Mouse (Mus musculus) olfactory bulb, adult 2 months (tissue): Measurements from ENCODE around the gene Tmem8b.

Experiments
- CTCF ChIP-seq: fragments of 200-500 bp; IDR thresholded peaks from 2 replicates; pipeline ENCODE4 v1.5.1; 2012; ENCODE audit warnings: low read depth, mild to moderate bottlenecking, low read length, moderate library complexity; ENCODE audit not compliant: insufficient read depth
- POLR2A ChIP-seq: fragments of 200-500 bp; IDR thresholded peaks from 2 replicates; pipeline ENCODE4 v1.6.1; 2012; ENCODE audit warnings: mild to moderate bottlenecking, low read depth, low read length, moderate library complexity; ENCODE audit not compliant: insufficient read depth

DNA sequence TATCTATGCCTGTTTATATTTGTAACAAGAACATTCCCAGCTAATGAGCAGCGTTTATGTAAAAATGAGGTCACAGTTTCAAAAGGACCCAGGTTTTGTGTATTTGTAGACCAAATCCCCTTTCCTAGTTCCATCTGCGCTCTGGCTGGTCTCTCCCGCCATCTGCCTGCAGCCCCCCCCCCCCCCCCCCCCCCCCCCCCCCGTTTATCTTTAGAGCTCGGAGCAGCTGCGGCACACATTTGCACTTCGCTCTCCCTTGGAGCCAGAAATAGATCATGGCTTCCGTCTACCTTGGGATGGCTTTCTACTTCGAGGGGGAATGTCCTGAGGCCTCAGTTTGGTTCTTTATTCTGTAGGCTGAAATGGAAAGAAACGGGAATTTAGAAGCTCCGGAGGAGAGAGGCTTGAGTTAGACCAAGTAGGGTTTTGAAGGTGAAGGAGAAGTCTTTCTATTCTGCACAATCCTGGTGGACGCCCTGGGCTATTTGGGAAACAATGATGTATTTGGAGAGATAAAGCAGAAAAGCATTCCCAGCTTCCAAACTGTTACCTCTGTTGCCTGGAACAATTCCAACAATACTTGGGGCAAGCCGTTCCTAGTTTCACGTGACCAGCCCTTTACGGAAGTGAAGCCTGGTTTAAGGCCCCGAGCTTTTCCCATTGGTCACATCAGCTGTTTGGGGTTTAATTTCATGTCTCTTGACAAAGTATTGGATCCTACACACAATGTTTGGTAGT is 51.9 kb downstream of the Tmem8b start:
- no peak for TF ChIP-seq POLR2A
- no peak for TF ChIP-seq CTCF
